Mouse (Mus musculus): Measurements from ENCODE around the gene Bmpr1a.

- TF ChIP-seq MAFK (IDR thresholded peaks at IDR 0.05; ENCODE audit: insufficient read depth, low read depth, low read length) (no peak), ZNF384 (IDR thresholded peaks at IDR 0.05; ENCODE audit: low read depth, low read length) (no peak)
These were observed 131.4 kb downstream of the Bmpr1a start for GRCm38 (mm10) chr14:34371763-34372162.

Data from ES-E14 (cell line).